Mouse (Mus musculus) heart, postnatal 0 days (tissue): ENCODE measurements around the gene Zc3h14.

ENCODE experiments used
- CTCF ChIP-seq: IDR thresholded peaks from 2 replicates; pipeline ENCODE4 v1.5.1; 2016; ENCODE audit warnings: antibody characterized with exemption, control low read depth, low read depth
- EP300 ChIP-seq: IDR thresholded peaks from 2 replicates; pipeline ENCODE4 v1.6.1; 2016; ENCODE audit warnings: antibody characterized with exemption, low read depth

DNA sequence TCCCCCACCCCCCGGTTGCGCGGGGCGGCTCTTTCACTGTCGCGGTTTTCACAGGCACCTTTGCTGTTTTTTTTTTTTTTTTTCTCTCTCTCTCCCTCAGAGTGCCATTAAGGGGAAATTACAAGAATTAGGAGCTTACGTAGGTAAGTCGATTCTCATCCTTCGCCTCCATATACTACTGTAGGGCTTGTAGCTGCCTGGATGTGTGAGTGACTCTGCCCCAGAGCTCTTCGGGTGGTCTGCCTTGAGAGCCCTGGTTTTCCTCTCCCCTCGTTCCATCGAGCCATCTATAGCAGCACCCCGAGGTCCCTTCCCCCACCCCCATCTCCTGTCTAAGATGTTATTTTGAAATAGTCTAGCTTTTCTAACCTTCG is 603 bp downstream of the Zc3h14 start:
- TF ChIP-seq CTCF: no peak
- no peak for TF ChIP-seq EP300
